Mouse (Mus musculus): ENCODE data around the gene Gm27179.
"Not testable (repeated sequence)": the region's sequence is repeated elsewhere in the genome, so short reads cannot be mapped to it uniquely, and the experiment has no call there.

The Gm27179 gene

GRCm38 (mm10) chr14:69473322-69473721 is 39.0 kb downstream of the Gm27179 start:
- DNase-seq (ENCODE audit: low spot score): not testable (repeated sequence)

DNA sequence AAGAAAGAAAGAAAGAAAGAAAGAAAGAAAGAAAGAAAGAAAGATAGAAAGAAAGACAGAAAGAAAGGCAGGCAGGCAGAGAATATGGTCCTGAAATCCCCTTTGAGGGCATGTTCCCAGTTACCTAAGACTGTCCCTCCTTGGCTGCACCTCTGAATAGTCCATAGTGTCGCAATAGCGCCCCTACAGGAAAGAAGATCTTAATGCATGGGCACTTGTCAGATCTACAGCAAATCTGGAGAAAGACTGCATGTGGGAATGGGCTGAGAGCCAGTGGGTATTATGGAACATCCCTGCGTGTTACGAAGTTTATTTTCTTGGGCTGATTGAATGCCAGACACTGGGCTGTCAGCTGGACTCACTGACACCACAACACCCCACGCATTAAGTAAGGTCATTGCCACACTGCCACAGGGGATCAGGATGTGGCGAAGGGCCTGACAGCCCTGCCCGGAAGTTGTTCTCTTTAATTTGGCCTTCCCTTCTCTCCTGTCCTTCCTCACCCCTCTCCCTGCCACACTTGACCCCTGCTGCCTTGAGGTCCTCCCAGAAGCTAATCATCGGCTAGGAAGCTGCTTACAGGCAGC is 42.1 kb downstream of the Gm27179 start:
- DNase-seq (ENCODE audit: low spot score): not testable (repeated sequence)

DNA sequence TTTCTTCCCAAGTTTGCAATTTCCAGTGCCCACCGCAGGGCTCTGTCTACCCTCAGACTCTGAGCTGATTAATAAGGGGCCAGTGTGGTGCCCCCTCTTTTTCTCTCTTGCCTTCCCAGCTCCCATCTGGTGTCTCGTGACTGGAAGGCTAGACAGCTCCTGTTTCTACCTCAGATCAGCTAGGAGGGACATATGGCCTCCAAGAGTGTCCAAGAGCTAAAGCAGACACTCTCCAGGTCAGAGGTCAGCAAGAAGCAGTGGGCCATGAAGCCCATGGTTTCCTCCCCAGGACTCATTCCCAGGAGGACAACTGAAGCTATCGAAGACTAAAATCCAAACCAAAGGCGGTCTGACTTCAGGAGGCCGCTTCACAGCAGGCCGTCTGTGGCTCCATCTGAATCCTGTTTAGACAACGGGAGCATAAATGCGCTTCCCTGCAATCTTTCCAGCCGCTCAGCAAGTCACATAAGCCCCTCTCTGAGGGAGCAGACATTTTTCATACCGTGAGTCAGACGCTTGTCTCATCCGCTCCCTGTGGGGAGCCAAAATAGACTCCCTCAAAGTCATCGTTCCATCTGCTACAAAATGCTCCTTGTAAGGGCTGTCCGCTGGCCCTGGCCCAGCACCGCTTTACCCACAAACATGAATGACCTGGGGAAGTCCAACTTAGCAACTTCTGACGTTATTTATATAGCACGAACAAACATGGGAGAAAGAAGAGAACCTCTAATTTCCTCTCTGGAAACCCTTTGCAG is 44.6 kb downstream of the Gm27179 start:
- DNase-seq (ENCODE audit: low spot score): not testable (repeated sequence)

DNA sequence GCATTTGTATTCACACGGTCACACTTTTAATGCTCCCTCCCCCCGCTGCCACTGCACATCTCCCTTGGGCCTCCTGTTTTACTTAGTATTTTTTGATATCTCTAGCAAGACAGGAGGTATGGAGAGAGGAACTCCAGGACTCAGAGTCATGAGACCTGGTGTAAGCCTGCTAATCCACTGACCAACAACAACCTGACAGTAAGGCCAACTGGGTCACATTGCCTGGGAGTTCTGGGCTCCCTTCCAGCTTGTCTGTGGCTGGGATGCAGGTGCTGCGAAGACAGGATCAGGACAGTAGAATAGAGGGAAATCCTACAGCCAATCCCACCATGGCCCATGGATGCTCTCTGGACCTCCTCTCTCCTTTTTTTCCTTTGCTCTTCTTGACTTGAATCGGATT is 47.9 kb downstream of the Gm27179 start:
- not testable (repeated sequence) for DNase-seq (ENCODE audit: low spot score)

All from retina, embryonic 14.5 days (tissue).